Mouse (Mus musculus) myocyte (in vitro differentiated cells): ENCODE data around the gene Tcte1.

Experiments
- E2F4 ChIP-seq: IDR thresholded peaks from one replicate; pipeline ENCODE4 v1.6.1; 2011; ENCODE audit warnings: mild to moderate bottlenecking, control low read depth, moderate library complexity; ENCODE audit not compliant: insufficient read depth
- MAX ChIP-seq: IDR thresholded peaks from one replicate; pipeline ENCODE4 v1.6.1; 2011; ENCODE audit warnings: low read depth, mild to moderate bottlenecking, control low read depth
- MYOG ChIP-seq, 3 experiments: IDR thresholded peaks; one replicate each; pipeline ENCODE4 v1.6.1; 2011; ENCODE audit warnings: control low read depth in 2 of 3, low read depth in 2 of 3, mild to moderate bottlenecking in 2 of 3; ENCODE audit not compliant: insufficient read length in 2 of 3, control insufficient read depth in 1 of 3, insufficient read depth in 1 of 3
- POLR2A ChIP-seq: IDR thresholded peaks from one replicate; pipeline ENCODE4 v1.6.1; 2011; ENCODE audit warnings: low read depth, mild to moderate bottlenecking, control low read depth, moderate library complexity; ENCODE audit not compliant: insufficient read length
- POLR2AphosphoS2 ChIP-seq: IDR thresholded peaks from one replicate; pipeline ENCODE4 v1.6.1; 2011; ENCODE audit warnings: low read depth, control low read depth; ENCODE audit not compliant: insufficient read length
- TCF12 ChIP-seq: IDR thresholded peaks from one replicate; pipeline ENCODE4 v1.6.1; 2011; ENCODE audit warnings: mild to moderate bottlenecking, control low read depth; ENCODE audit not compliant: poor library complexity, insufficient read depth, severe bottlenecking
- TCF3 ChIP-seq: IDR thresholded peaks from one replicate; pipeline ENCODE4 v1.6.1; 2011; ENCODE audit warnings: low read depth, control low read depth; ENCODE audit not compliant: insufficient read length
- USF1 ChIP-seq: IDR thresholded peaks from one replicate; pipeline ENCODE4 v1.6.1; 2011; ENCODE audit warnings: low read depth, mild to moderate bottlenecking, control low read depth, moderate library complexity

DNA sequence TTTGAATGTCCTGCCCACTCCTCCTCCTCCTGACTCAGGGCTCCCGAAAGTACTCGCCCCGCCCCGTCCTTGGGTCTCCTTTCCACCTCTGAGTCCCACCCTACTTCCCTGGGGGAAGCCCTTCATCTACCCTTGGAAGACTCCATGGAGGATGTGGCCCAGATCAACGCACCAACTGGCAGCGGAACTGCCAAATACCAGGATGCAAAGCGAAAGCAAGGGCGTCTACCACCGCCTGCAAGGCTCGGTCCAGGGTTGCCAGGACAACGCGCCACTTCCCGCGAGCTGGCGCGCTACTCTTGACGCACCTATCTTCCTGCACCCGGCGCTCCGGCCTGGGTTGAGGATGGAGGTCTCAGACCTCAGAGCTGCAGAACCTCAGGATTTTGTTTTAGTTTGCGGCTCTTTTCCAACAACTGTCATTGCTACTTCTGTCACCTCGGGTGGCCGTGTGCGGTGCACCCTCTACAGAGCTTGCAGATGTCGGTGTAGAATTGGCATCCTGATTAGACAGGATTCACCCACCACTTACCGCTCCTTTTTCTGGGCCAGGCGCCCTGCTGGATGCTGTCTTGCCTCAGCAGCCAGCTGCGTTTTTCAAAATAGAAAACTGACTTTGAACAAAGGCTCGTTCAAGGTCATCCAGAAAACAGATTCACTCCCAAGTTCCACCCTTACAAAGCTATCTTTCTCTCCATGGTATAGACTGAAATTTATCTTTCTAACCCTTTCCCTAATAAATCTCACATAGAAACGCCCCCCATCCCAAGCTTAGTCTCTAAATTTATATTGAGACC lies 48.4 kb upstream of the Tcte1 start, which contains the start of gene Spats1:
- no peak for TF ChIP-seq MAX
- TF ChIP-seq POLR2A = no peak
- no peak for TF ChIP-seq E2F4
- TF ChIP-seq MYOG (IDR thresholded peaks at IDR 0.05; ENCODE audit: control insufficient read depth in 1 of 3, insufficient read depth in 1 of 3, insufficient read length in 2 of 3, low read depth in 2 of 3) = no peak
- no peak for TF ChIP-seq USF1
- no peak for TF ChIP-seq TCF12
- no peak for TF ChIP-seq TCF3
- no peak for TF ChIP-seq POLR2AphosphoS2
